Mouse (Mus musculus): ENCODE measurements around the gene Pla1a. TPM values are rescaled to one million over a fixed set of nuclear protein-coding genes. Genes with fewer than 3 reads are reported as not detected.

Pla1a gene
- polyA plus RNA-seq, 1 experiment from 2014 or later: 3.9 TPM

GRCm38 (mm10) chr16:38369431-38369830, 63.5 kb downstream of the Pla1a start:
- 87% methylated on average over 8 of the region's 8 CpGs for whole genome bisulfite sequencing
- H3K27me3 ChIP-seq: no peaks in the 10 kb centered on the region
- no peak overlapping the region for H3K4me3 ChIP-seq (replicated peaks)
- no peak overlapping the region for H3K9ac ChIP-seq
- H3K4me2 ChIP-seq: no peak overlapping the region
- no peaks in the 10 kb centered on the region for H3K9me3 ChIP-seq (replicated peaks)
- H3K4me1 ChIP-seq: 0 out of 2 replicates have a peak, but pooled peaks cover 4% of the 10 kb centered on the region
- H3K36me3 ChIP-seq: no peaks in the 10 kb centered on the region
- H3K27ac ChIP-seq: no peak overlapping the region
- ATAC-seq (replicated peaks; ENCODE audit: low FRiP score): no peak

DNA sequence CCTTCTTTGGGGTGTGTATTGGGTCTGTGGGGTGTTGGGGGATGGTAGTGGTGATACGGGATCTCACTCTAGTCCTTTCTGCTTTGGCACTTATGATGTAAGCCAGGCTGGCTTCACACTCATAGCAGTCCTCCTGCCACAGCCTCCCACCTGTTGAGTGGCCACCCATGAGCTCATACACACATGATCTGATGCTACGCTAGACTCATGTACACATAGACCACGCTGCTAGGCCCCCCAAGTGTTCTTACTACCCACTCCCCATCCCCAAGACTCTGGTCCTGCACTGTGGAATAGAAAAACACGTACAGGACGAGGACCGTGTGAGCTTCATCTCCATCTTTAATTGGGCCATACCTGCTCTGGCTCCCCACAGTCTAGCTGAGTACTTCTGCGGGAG, 63.9 kb downstream of the Pla1a start:
- H3K9me3 ChIP-seq (replicated peaks): no peaks in the 10 kb centered on the region
- H3K4me3 ChIP-seq (replicated peaks): no peak overlapping the region
- no peaks in the 10 kb centered on the region for H3K36me3 ChIP-seq
- H3K4me2 ChIP-seq: no peak overlapping the region
- no peak overlapping the region for H3K27ac ChIP-seq
- no peak for ATAC-seq (replicated peaks; ENCODE audit: low FRiP score)
- no peaks in the 10 kb centered on the region for H3K27me3 ChIP-seq
- 86% methylated on average over 7 of the region's 7 CpGs for WGBS
- no peak overlapping the region for H3K9ac ChIP-seq
- 0 out of 2 replicates have a peak, but pooled peaks cover 4% of the 10 kb centered on the region for H3K4me1 ChIP-seq

DNA sequence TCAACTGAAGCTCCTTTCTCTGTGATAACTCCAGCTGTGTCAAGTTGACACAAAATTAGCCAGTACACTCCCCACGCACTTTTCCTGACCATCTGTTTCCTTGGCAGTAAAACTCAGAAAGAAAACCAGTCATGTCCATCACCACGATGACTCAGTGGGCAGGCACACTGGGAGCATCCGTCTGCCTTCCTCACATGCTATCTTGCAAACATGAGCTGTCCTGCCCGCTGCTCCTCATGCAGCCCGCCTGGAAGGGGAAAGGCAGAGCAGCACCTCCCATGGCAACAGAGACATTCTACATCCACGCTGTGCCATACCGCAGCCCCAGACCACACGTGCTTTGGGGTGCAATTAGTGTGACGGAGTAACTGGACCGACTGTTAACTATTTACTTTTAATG, 64.6 kb downstream of the Pla1a start:
- no peaks in the 10 kb centered on the region for H3K36me3 ChIP-seq
- H3K9ac ChIP-seq: no peak overlapping the region
- ATAC-seq (replicated peaks; ENCODE audit: low FRiP score): peak; percentile 50; the same call in 1 of the 2 replicates
- no peaks in the 10 kb centered on the region for H3K9me3 ChIP-seq (replicated peaks)
- H3K4me3 ChIP-seq (replicated peaks): no peak overlapping the region
- WGBS: 46% methylated on average over 10 of the region's 10 CpGs
- H3K4me2 ChIP-seq: no peak overlapping the region
- no peak overlapping the region for H3K27ac ChIP-seq
- 0 out of 2 replicates have a peak, but pooled peaks cover 4% of the 10 kb centered on the region for H3K4me1 ChIP-seq
- H3K27me3 ChIP-seq: no peaks in the 10 kb centered on the region

DNA sequence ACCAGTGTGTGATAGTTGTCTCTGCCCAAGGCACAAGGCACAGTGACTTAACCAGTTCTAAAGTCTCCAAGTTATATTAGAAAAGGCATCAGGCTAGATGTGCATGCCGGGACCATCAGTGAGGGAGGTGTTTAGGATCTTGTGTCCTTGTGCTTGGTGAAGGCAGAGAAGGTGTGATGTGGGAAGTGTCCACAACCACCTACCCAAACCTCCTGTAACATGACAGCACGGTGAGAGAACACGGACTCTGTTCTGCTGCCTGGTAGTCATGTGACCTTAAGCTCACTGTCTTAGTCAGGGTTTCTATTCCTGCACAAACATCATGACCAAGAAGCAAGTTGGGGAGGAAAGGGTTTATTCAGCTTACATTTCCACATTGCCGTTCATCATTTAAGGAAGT, 66.7 kb downstream of the Pla1a start:
- no peaks in the 10 kb centered on the region for H3K27me3 ChIP-seq
- H3K4me2 ChIP-seq: no peak overlapping the region
- no peaks in the 10 kb centered on the region for H3K9me3 ChIP-seq (replicated peaks)
- H3K27ac ChIP-seq: no peak overlapping the region
- H3K4me3 ChIP-seq (replicated peaks): no peak overlapping the region
- 72% methylated on average over 4 of the region's 4 CpGs for WGBS
- no peak for ATAC-seq (replicated peaks; ENCODE audit: low FRiP score)
- H3K4me1 ChIP-seq: peaks cover 13% of the 10 kb centered on the region; the same call in 1 of the 2 replicates
- no peak overlapping the region for H3K9ac ChIP-seq
- H3K36me3 ChIP-seq: no peaks in the 10 kb centered on the region

GRCm38 (mm10) chr16:38365390-38365789, 67.6 kb downstream of the Pla1a start:
- H3K4me2 ChIP-seq: no peak overlapping the region

GRCm38 (mm10) chr16:38363657-38364056, 69.3 kb downstream of the Pla1a start:
- H3K9me3 ChIP-seq (replicated peaks): no peaks in the 10 kb centered on the region
- H3K9ac ChIP-seq: no peak overlapping the region
- H3K36me3 ChIP-seq: no peaks in the 10 kb centered on the region
- H3K4me2 ChIP-seq: no peak overlapping the region
- no peak for ATAC-seq (replicated peaks; ENCODE audit: low FRiP score)
- H3K27ac ChIP-seq: no peak overlapping the region
- H3K27me3 ChIP-seq: no peaks in the 10 kb centered on the region
- 88% methylated on average over 7 of the region's 7 CpGs for WGBS
- no peak overlapping the region for H3K4me3 ChIP-seq (replicated peaks)
- H3K4me1 ChIP-seq: peaks cover 13% of the 10 kb centered on the region; the same call in 1 of the 2 replicates

More at GRCm38 (mm10) chr16:38365390-38365789, 67.6 kb downstream of the Pla1a start:
- H3K27me3 ChIP-seq: no peaks in the 10 kb centered on the region
- H3K27ac ChIP-seq: no peak overlapping the region
- no peaks in the 10 kb centered on the region for H3K9me3 ChIP-seq (replicated peaks)
- ATAC-seq (replicated peaks; ENCODE audit: low FRiP score): no peak
- no peak overlapping the region for H3K9ac ChIP-seq
- no peak overlapping the region for H3K4me3 ChIP-seq (replicated peaks)
- no peaks in the 10 kb centered on the region for H3K36me3 ChIP-seq
- 89% methylated on average over 10 of the region's 10 CpGs for WGBS
- peaks cover 13% of the 10 kb centered on the region; the same call in 1 of the 2 replicates for H3K4me1 ChIP-seq

GRCm38 (mm10) chr16:38363256-38363595, 69.7 kb downstream of the Pla1a start:
- no peak overlapping the region for H3K4me3 ChIP-seq (replicated peaks)
- peaks cover 9% of the 10 kb centered on the region; the same call in 1 of the 2 replicates for H3K4me1 ChIP-seq
- 75% methylated on average over 3 of the region's 3 CpGs for WGBS
- no peaks in the 10 kb centered on the region for H3K36me3 ChIP-seq
- H3K27ac ChIP-seq: no peak overlapping the region
- no peaks in the 10 kb centered on the region for H3K9me3 ChIP-seq (replicated peaks)
- no peak overlapping the region for H3K4me2 ChIP-seq
- ATAC-seq (replicated peaks; ENCODE audit: low FRiP score): no peak
- no peaks in the 10 kb centered on the region for H3K27me3 ChIP-seq
- H3K9ac ChIP-seq: no peak overlapping the region

DNA sequence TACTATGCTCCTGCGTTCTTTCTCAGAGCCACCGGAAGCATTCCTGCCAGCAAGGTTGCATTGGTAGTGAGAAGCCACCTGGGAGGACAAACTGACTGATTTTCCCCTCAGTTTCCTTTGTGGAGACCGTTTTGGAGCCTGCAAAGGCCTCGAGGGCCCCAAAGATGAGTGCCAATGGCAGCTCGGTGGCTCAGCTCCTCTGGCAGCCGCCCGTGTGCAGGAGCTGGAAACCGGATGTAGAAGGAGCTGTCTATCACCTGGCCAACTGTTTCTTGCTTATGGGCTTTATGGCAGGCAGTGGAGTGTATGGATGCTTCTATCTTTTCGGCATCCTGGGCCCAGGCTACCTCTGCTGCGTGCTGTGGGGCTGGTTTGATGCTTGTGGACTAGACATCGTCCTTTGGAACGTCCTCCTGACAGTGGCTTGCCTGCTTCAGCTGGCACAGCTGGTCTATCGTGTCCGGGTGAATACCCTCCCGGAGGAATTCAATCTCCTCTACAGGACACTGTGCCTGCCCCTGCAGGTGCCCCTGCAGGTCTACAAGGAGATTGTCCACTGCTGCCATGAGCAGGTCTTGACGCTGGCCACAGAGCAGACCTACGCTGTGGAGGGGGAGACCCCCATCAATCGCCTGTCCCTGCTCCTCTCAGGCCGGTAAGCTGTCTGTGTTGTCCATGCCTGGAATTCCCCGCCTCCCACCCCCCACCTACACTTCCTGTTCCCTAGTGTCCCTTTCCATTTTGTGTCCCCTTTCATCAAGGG, 70.3 kb downstream of the Pla1a start:
- Histone ChIP-seq H3K36me3 (no peaks in the 10 kb centered on the region; the same call in 1 of the 2 replicates), H3K4me2 (no peak overlapping the region), H3K4me1 (peaks cover 9% of the 10 kb centered on the region; the same call in 1 of the 2 replicates), H3K27ac (0 out of 2 replicates have a peak overlapping the region, but pooled peaks have one; percentile 22), H3K27me3 (no peaks in the 10 kb centered on the region), H3K9ac (no peak overlapping the region), H3K9me3 (replicated peaks) (no peaks in the 10 kb centered on the region), H3K4me3 (replicated peaks) (no peak overlapping the region)
- ATAC-seq (replicated peaks; ENCODE audit: low FRiP score): no peak; the same call in 1 of the 2 replicates
- 72% methylated on average over 20 of the region's 20 CpGs for WGBS

DNA sequence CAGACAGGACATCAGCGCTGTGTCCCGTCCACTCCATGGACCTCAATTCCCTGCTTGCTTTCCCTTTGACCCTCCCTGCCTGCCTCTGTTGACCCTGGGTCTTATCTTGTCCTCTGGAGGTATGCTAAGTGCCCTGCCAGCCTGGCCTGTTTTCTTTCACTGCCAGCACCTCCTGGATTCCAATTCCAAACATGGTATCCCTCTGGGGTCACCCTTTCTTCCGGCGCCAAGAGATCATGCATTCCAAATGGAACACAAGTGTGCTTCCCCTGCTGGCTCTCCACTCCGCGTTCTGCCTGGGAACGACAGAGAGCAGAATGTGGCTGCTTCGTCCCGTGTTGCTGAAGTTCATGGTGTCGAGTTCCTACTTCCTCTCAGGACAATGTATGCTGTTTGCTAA, 71.0 kb downstream of the Pla1a start, which contains the start of gene Popdc2:
TSS of gene Popdc2 (plus strand) at position 277 of the 400 bp plus-strand sequence.
- Histone ChIP-seq H3K4me3 (replicated peaks) (no peak within 1 kb of the TSS), H3K9me3 (replicated peaks) (no peaks in the 10 kb centered on the region), H3K27ac (0 out of 2 replicates have a peak within 1 kb of the TSS, but pooled peaks have one; percentile 22), H3K36me3 (no peaks in the 10 kb centered on the region; the same call in 1 of the 2 replicates), H3K4me1 (peaks cover 9% of the 10 kb centered on the region; the same call in 1 of the 2 replicates), H3K27me3 (no peaks in the 10 kb centered on the region), H3K9ac (no peak within 1 kb of the TSS), H3K4me2 (no peak within 1 kb of the TSS)
- no peak for ATAC-seq (replicated peaks; ENCODE audit: low FRiP score)
- WGBS: 40% methylated on average over 10 of the region's 10 CpGs

- 42% methylated on average over 2 of the region's 2 CpGs for WGBS
- no peak overlapping the region for H3K9ac ChIP-seq
- H3K4me3 ChIP-seq (replicated peaks): no peak overlapping the region
- H3K9me3 ChIP-seq (replicated peaks): no peaks in the 10 kb centered on the region
- H3K4me1 ChIP-seq: peaks cover 9% of the 10 kb centered on the region; the same call in 1 of the 2 replicates
- H3K27ac ChIP-seq: no peak overlapping the region
- H3K4me2 ChIP-seq: no peak overlapping the region
- no peak for ATAC-seq (replicated peaks; ENCODE audit: low FRiP score)
- no peaks in the 10 kb centered on the region for H3K27me3 ChIP-seq
- peaks cover 5% of the 10 kb centered on the region; the same call in 1 of the 2 replicates for H3K36me3 ChIP-seq
Measured at GRCm38 (mm10) chr16:38360317-38360716, 72.6 kb downstream of the Pla1a start.

GRCm38 (mm10) chr16:38359857-38360256, 73.1 kb downstream of the Pla1a start:
- H3K27ac ChIP-seq: no peak overlapping the region
- H3K4me1 ChIP-seq: peaks cover 9% of the 10 kb centered on the region; the same call in 1 of the 2 replicates
- H3K4me2 ChIP-seq: no peak overlapping the region
- 78% methylated on average over 3 of the region's 3 CpGs for WGBS
- no peaks in the 10 kb centered on the region for H3K27me3 ChIP-seq
- no peaks in the 10 kb centered on the region for H3K9me3 ChIP-seq (replicated peaks)
- peaks cover 5% of the 10 kb centered on the region; the same call in 1 of the 2 replicates for H3K36me3 ChIP-seq
- H3K9ac ChIP-seq: no peak overlapping the region
- ATAC-seq (replicated peaks; ENCODE audit: low FRiP score): no peak
- no peak overlapping the region for H3K4me3 ChIP-seq (replicated peaks)

- H3K9me3 ChIP-seq (replicated peaks): no peaks in the 10 kb centered on the region
- no peaks in the 10 kb centered on the region for H3K27me3 ChIP-seq
- 92% methylated on average over 2 of the region's 2 CpGs for WGBS
- H3K4me1 ChIP-seq: peaks cover 9% of the 10 kb centered on the region; the same call in 1 of the 2 replicates
- peaks cover 5% of the 10 kb centered on the region; the same call in 1 of the 2 replicates for H3K36me3 ChIP-seq
- H3K27ac ChIP-seq: no peak overlapping the region
- H3K4me3 ChIP-seq (replicated peaks): no peak overlapping the region
- no peak overlapping the region for H3K4me2 ChIP-seq
- no peak overlapping the region for H3K9ac ChIP-seq
- no peak for ATAC-seq (replicated peaks; ENCODE audit: low FRiP score)
Measured at GRCm38 (mm10) chr16:38359241-38359640, 73.7 kb downstream of the Pla1a start.

Measured in kidney, embryonic 15.5 days (tissue).